Mouse (Mus musculus): ENCODE measurements around the gene Mrpl48.
"Not testable (repeated sequence)": the region's sequence is repeated elsewhere in the genome, so short reads cannot be mapped to it uniquely, and the experiment has no call there.

Gene Mrpl48

GRCm38 (mm10) chr7:100589816-100590215 lies 18.3 kb downstream of the Mrpl48 start:
- DNase-seq (ENCODE audit: low spot score in 2 of 2), result no peak

GRCm38 (mm10) chr7:100582727-100583236 lies 25.3 kb downstream of the Mrpl48 start:
- peak; percentile 80 to 85 for DNase-seq (ENCODE audit: low spot score in 2 of 2)

DNA sequence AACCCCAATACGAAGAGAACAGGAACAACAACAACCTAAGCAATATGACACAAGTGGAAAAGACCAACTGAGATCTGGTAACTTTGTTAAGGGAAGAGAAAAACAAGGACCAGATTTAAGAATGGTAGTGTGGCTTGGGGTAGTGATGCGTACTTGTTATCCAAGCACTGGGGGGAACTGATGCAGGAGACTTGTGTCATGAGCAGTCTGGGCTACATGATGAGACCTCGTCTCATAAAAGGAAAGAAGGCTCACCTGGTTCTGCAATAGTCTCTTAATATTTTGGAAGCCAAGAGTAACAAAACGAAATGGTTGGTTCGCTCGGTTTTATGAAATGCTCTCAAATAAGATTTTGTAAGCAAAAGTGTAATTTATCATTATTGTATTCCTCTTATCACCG lies 25.9 kb downstream of the Mrpl48 start:
- no peak for DNase-seq (ENCODE audit: low spot score in 2 of 2)

GRCm38 (mm10) chr7:100578794-100579193 lies 29.3 kb downstream of the Mrpl48 start:
- peak in 1 of 2 experiments; percentile 38 for DNase-seq (ENCODE audit: low spot score in 2 of 2)

- DNase-seq (ENCODE audit: low spot score in 2 of 2), result no peak
Observed at GRCm38 (mm10) chr7:100572704-100573103, 35.4 kb downstream of the Mrpl48 start.

DNA sequence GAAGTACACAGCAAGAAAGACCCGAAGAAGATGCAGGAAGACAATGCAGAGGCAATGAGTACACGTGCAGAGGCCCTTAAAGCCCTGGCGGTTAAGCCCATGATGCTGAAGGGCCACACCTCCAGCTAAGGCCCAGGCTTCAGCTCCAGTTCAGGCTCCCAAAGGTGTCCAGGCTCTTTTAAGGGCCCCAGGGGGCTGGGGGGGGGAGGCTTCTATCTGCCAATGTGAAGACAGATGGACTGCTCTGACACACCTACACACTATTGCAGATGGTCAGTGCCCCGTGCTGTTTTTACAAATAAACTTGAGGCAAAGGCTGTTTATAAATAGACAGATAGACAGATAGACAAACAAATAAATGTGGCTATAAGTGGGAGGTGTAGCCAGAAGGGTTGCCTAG lies 36.0 kb downstream of the Mrpl48 start:
- DNase-seq (ENCODE audit: low spot score in 2 of 2), result no peak

DNA sequence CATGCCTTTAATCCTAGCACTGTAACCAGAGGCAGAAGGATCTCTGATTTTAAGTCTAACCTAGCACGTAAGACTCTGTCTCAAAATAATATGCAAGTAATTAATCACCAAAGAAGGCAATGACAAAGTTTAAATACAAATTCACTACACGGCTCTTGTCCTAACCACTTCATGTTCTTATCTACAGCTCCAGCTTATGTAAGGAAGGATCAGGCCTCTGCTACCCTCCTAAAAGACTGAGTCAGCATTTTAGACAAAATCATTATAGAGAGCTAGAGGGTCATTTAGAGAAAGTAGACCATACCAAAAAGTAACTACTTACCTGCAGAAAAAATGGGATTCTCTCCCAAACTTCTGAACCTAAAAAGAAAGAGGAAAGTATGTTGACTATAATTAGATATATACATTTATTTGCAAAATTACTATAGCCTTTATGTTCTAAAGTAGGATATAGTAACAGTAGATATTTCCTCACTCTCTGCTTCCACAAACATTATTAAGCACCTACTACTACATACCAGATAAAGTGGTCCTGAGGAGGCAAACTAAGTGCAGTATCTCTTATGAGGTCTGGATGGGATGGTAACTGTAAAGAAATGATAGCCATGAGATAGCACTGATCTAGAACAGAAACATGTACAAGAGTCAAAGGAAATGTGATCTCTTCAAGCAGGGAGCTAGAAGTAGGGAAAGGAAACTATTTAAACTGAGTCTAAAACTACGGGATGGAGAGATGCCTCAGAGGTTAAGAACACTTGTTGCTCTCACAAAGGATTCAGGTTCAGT lies 37.0 kb downstream of the Mrpl48 start:
- no peak for DNase-seq (ENCODE audit: low spot score in 2 of 2)

GRCm38 (mm10) chr7:100569907-100570306 lies 38.2 kb downstream of the Mrpl48 start:
- no peak for DNase-seq (ENCODE audit: low spot score in 2 of 2)

- DNase-seq (ENCODE audit: low spot score in 2 of 2), result not testable (repeated sequence)
Observed at GRCm38 (mm10) chr7:100567238-100567637, 40.9 kb downstream of the Mrpl48 start.

GRCm38 (mm10) chr7:100561861-100562587 lies 46.1 kb downstream of the Mrpl48 start:
- no peak for DNase-seq (ENCODE audit: low spot score in 2 of 2)

- DNase-seq (ENCODE audit: low spot score in 2 of 2), result no peak
Observed at GRCm38 (mm10) chr7:100559331-100559730, 48.8 kb downstream of the Mrpl48 start.

DNA sequence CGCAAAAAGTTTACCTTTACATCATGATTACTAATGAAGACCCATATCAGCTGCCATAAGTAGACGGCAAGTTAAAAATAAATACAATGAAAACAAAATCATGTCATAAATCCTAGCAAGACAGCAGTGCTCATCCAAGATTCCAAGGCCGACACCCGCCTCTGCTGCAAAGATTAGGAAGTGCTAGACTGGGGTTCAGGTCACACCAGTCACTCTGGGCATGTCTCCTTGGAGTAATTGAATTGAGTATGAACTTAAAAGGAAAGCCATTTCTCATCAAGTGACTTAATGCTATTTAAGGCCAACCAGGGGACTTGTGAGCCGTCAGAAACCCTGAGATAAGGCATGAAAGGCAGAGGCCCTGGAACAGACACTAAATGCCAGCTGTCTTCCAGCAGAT lies 50.9 kb downstream of the Mrpl48 start:
- no peak for DNase-seq (ENCODE audit: low spot score in 2 of 2)

DNA sequence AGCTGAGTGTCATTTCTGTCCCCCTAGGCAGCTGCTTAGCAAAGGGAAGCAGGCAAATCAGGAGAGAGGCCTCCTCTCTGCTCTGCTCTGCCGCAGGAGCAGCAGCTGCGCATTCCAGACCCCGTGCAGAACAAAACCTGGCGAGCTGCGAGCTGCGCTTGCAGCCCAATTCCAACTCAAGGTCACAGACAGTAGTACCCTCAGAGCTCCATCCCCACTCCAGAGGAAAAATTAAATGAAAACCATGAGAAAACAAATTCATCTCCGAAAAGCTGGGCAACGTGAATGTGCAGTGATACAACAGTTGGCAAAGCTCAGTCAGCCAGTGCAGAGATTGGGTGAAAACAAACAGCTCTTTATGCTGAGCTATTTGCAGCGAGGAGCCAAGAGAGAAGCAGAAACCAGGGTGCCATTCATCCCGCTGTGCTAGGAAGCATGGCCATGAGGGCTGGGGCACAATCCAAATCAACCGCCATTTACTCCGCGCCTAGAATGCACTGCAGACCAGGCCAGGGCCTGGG lies 52.6 kb downstream of the Mrpl48 start:
- peak; percentile 42 to 57 for DNase-seq (ENCODE audit: low spot score in 2 of 2)

GRCm38 (mm10) chr7:100554939-100555338 lies 53.2 kb downstream of the Mrpl48 start:
- DNase-seq (ENCODE audit: low spot score in 2 of 2), result no peak

- peak; percentile 35 to 58 for DNase-seq (ENCODE audit: low spot score in 2 of 2)
Observed at GRCm38 (mm10) chr7:100550338-100551007, 57.6 kb downstream of the Mrpl48 start.

- no peak for DNase-seq (ENCODE audit: low spot score in 2 of 2)
Observed at GRCm38 (mm10) chr7:100549796-100550195, 58.3 kb downstream of the Mrpl48 start.

GRCm38 (mm10) chr7:100547631-100548030 lies 60.5 kb downstream of the Mrpl48 start:
- DNase-seq (ENCODE audit: low spot score in 2 of 2), result no peak

DNA sequence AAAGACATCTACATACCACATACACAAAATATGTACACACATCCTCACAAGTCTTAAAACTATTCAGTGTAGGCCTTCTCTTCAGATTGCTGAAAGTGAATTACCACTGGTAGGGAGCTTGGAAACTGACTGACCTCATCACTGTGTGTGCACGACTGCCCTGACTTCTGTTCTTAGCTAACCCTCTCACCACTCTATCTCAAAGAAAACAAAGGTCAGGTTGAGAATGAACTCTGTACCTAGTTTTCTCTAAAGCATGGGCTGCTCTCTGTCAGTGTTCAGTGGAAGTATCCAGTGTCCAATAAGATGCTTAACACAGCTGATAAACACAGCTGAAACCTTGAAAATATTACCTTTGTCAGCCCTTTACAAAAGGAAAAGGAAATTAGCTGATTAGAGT lies 63.7 kb downstream of the Mrpl48 start:
- DNase-seq (ENCODE audit: low spot score in 2 of 2), result no peak

GRCm38 (mm10) chr7:100539516-100539915 lies 68.6 kb downstream of the Mrpl48 start:
- DNase-seq (ENCODE audit: low spot score in 2 of 2), result no peak

DNA sequence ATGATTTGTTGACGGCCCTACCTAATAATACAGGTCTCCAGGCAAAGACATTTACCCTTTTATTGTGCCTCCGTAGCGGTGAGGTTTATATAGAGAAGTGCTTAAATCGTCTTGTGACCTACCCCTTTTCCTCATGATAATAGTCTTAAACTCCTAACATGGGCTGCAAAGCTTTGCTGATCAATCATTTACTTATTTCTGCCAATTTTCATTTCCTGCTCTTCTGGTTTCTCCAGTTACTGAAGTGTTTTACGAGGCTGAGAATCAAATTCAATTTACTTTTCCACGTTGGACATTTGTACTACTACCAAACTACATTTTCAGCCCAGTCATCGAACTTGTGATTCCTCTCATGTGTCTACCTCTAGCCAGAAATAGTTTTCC lies 70.6 kb downstream of the Mrpl48 start:
- no peak for DNase-seq (ENCODE audit: low spot score in 2 of 2)

GRCm38 (mm10) chr7:100536804-100537518 lies 71.1 kb downstream of the Mrpl48 start, which contains the start of gene Coa4:
Gene Coa4 (plus strand): TSS chr7:100537071.
- DNase-seq (ENCODE audit: low spot score in 2 of 2), result peak; percentile 82 to 87

All from right cerebral cortex, postnatal 36 days (tissue).